Mouse (Mus musculus) thymus, adult 2 months (tissue): ENCODE results near the gene Acvrl1. TPM values are rescaled to one million over a fixed set of nuclear protein-coding genes. Genes with fewer than 3 reads are reported as not detected.
A peak's percentile ranks its signal among the peaks of the same experiment; 100 is the strongest.

ENCODE experiments used
- DNase-seq: peaks from one replicate; pipeline ENCODE4 v3.0.0; 2021
- H3K27ac ChIP-seq: fragments of 200-500 bp; 2 replicates; pipeline ENCODE4 v1.5.1; 2012; ENCODE audit warnings: low read length, control low read depth; ENCODE audit not compliant: control insufficient read depth, insufficient read depth
- H3K27me3 ChIP-seq: fragments of 200-500 bp; 2 replicates; pipeline ENCODE4 v1.6.1; 2012; ENCODE audit warnings: mild to moderate bottlenecking, low read length, moderate library complexity, mixed read lengths; ENCODE audit not compliant: control insufficient read depth, insufficient read depth
- H3K36me3 ChIP-seq: fragments of 200-500 bp; 2 replicates; pipeline ENCODE4 v1.6.1; 2012; ENCODE audit warnings: mild to moderate bottlenecking, low read length, moderate library complexity; ENCODE audit not compliant: control insufficient read depth, insufficient read depth
- H3K4me1 ChIP-seq: fragments of 200-500 bp; replicated peaks from 2 replicates; pipeline ENCODE4 v1.6.1; 2012; ENCODE audit warnings: low read length; ENCODE audit not compliant: control insufficient read depth, insufficient read depth
- H3K4me3 ChIP-seq: fragments of 200-500 bp; 2 replicates; pipeline ENCODE4 v1.5.1; 2012; ENCODE audit warnings: mild to moderate bottlenecking, low read length, control low read depth, moderate library complexity; ENCODE audit not compliant: control insufficient read depth, insufficient read depth
- CTCF ChIP-seq: fragments of 200-500 bp; IDR thresholded peaks from 2 replicates; pipeline ENCODE4 v1.5.1; 2012; ENCODE audit warnings: mild to moderate bottlenecking, control low read depth, low read length, moderate library complexity, borderline replicate concordance; ENCODE audit not compliant: control insufficient read depth, poor library complexity, insufficient read depth; ENCODE audit errors: extremely low read depth
- POLR2A ChIP-seq: fragments of 200-500 bp; IDR thresholded peaks from 2 replicates; pipeline ENCODE4 v1.6.1; 2012; ENCODE audit warnings: mild to moderate bottlenecking, low read length, control low read depth, moderate library complexity; ENCODE audit not compliant: control insufficient read depth, poor library complexity, insufficient read depth; ENCODE audit errors: extremely low read depth
- WGBS: fragments of 180-500 bp; shearing (Covaris S2); methylation state at CpG from one replicate; pipeline ENCODE4 v1.1.7; 2018; 5-methylcytosine and 5-hydroxymethylcytosine counted together
- polyA plus RNA-seq: library from polyadenylated mRNA; depleted of rRNA; stranded (reverse); fragments of >200 nt; gene quantifications from 2 replicates; pipeline ENCODE4 v1.2.3, GENCODE M21; 2012

Gene Acvrl1
- polyA plus RNA-seq, 1 experiment = 34.2 TPM

DNA sequence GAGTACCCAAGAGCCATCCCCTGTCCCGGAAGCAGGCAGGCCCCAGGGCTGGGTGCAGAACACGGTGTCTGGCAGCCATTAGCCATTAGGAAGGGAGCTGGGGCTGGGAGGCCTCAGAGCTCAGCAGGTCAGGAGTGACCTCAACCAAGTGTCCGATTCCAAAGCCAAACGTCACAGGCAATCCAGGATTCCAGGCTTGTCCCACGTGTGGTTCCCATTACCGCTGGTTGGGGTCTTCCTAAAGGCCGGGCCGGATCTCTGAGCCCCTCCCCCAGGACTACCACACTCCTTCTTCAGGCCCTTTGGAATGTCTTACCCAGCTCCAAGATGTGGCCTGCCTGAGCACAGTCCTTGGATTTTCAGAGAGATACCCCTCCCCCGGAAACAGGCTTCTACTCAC, 33.3 kb upstream of the Acvrl1 start:
- WGBS = 93% methylated on average over 9 of the region's 9 CpGs
- Histone ChIP-seq H3K4me3 (no peak overlapping the region), H3K27ac (no peak overlapping the region), H3K27me3 (peaks cover 2% of the 10 kb centered on the region; the same call in 1 of the 2 replicates), H3K36me3 (no peaks in the 10 kb centered on the region), H3K4me1 (no peaks in the 10 kb centered on the region)
- DNase-seq = no peak
- no peak for TF ChIP-seq CTCF

DNA sequence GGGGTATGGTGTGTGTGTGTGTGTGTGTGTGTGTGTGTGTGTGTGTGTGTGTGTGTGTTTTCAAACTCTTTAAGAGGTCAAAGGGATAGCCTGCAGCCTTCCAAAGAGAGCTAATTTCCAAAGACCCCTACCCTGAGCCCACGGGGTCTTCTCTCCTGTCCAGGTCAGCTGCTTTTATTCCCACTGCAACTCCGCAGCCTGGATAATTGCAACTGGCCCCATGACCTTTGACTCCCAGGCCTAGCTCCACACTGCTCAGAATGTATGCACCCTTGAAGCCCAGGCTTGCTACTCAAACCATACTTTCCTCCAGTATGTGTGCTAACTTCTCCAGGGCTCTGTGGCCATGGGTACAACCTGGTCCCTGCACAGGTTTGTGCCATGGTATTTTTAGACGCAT, 32.9 kb upstream of the Acvrl1 start:
- DNase-seq = no peak
- no peaks in the 10 kb centered on the region for H3K4me1 ChIP-seq
- WGBS = over 99% methylated on average over 3 of the region's 3 CpGs

GRCm38 (mm10) chr15:101097985-101098651, 30.2 kb upstream of the Acvrl1 start:
- WGBS = 22% methylated on average over 28 of the region's 28 CpGs
- TF ChIP-seq POLR2A = no peak
- TF ChIP-seq CTCF = no peak
- Histone ChIP-seq H3K36me3 (no peaks in the 10 kb centered on the region), H3K27ac (no peak overlapping the region), H3K27me3 (peaks cover 2% of the 10 kb centered on the region; the same call in 1 of the 2 replicates), H3K4me1 (no peaks in the 10 kb centered on the region), H3K4me3 (no peak overlapping the region)
- DNase-seq = no peak

More for the DNA sequence above, 32.9 kb upstream of the Acvrl1 start:
- no peaks in the 10 kb centered on the region for H3K36me3 ChIP-seq
- H3K27ac ChIP-seq = no peak overlapping the region
- TF ChIP-seq POLR2A = no peak
- no peak for TF ChIP-seq CTCF
- no peak overlapping the region for H3K4me3 ChIP-seq
- H3K27me3 ChIP-seq = peaks cover 2% of the 10 kb centered on the region; the same call in 1 of the 2 replicates

- Histone ChIP-seq H3K36me3 (no peaks in the 10 kb centered on the region), H3K27me3 (peaks cover 2% of the 10 kb centered on the region; the same call in 1 of the 2 replicates), H3K4me3 (no peak overlapping the region), H3K4me1 (no peaks in the 10 kb centered on the region), H3K27ac (no peak overlapping the region)
- DNase-seq = no peak
- 90% methylated on average over 3 of the region's 3 CpGs for WGBS
- TF ChIP-seq CTCF (no peak), POLR2A (no peak)
These were observed 27.3 kb upstream of the Acvrl1 start for GRCm38 (mm10) chr15:101100996-101101395.

DNA sequence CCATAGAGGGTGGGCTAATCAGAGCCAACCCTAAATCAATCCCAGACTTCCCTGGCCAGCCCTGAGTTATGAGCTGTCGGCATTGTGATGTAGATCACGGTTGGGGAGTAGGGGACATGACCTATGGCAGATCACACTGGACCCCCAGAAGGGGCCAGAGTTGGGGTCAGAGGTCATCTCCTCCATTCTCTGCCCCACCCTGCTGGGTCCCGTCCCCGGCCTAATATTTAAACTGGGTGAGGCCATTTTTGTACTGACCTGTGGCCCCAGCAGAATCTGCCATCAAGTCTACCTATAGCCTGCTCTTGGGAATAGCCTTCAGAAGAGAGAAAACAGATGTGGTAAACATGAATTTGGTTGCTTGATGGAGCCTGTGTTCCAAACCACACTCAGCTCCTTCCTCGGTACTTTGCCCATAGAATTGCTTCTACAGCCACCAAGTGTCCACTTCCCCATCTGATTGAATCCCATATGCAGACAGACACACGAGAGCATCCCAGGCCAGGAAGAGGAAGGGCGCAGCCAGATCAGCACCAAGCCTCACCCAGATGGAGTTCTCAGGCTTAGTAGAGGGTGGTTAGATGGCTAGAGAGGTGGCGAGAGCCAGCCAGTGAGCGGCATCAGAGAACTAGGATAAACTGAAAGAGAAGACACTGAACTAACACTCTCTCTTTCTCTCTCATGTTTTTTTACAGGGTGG, 24.6 kb upstream of the Acvrl1 start:
- Histone ChIP-seq H3K4me1 (no peaks in the 10 kb centered on the region), H3K36me3 (no peaks in the 10 kb centered on the region), H3K4me3 (no peak overlapping the region), H3K27ac (no peak overlapping the region), H3K27me3 (no peaks in the 10 kb centered on the region)
- WGBS = 88% methylated on average over 9 of the region's 9 CpGs
- TF ChIP-seq CTCF = no peak
- no peak for TF ChIP-seq POLR2A
- DNase-seq = no peak

GRCm38 (mm10) chr15:101105496-101105994, 22.8 kb upstream of the Acvrl1 start:
- TF ChIP-seq POLR2A = no peak
- peak; percentile 76; the same call in 1 of the 2 replicates for TF ChIP-seq CTCF
- peak; percentile 75 for DNase-seq
- Histone ChIP-seq H3K4me3 (no peak overlapping the region), H3K36me3 (no peaks in the 10 kb centered on the region), H3K4me1 (no peaks in the 10 kb centered on the region), H3K27me3 (no peaks in the 10 kb centered on the region), H3K27ac (no peak overlapping the region)
- WGBS = 19% methylated on average over 12 of the region's 12 CpGs
